Mouse (Mus musculus) lung, adult 2 months (tissue): ENCODE measurements around the gene Fkbp8.

ENCODE experiments used
- CTCF ChIP-seq: fragments of 200-500 bp; IDR thresholded peaks from 2 replicates; pipeline ENCODE4 v1.5.1; 2011; ENCODE audit warnings: mild to moderate bottlenecking, low read length, control low read depth; ENCODE audit not compliant: insufficient read depth
- POLR2A ChIP-seq: fragments of 200-500 bp; IDR thresholded peaks from 2 replicates; pipeline ENCODE4 v1.6.1; 2011; ENCODE audit warnings: low read depth, mild to moderate bottlenecking, control low read depth, low read length, borderline replicate concordance; ENCODE audit errors: extremely low read depth

GRCm38 (mm10) chr8:70506328-70507026 is 21.0 kb upstream of the Fkbp8 start, which contains the start of gene Rex1bd:
- TF ChIP-seq CTCF (peak; percentile 43; the same call in 1 of the 2 replicates), POLR2A (peak; percentile 52; the same call in 1 of the 2 replicates)
